Mouse (Mus musculus) frontal cortex, postnatal 36 days (tissue): ENCODE measurements around the gene Arntl.

Experiments
- DNase-seq, 2 experiments: peaks; one replicate each; pipeline ENCODE4 v3.0.0; 2022; ENCODE audit warnings: low spot score in 2 of 2

Arntl gene

DNA sequence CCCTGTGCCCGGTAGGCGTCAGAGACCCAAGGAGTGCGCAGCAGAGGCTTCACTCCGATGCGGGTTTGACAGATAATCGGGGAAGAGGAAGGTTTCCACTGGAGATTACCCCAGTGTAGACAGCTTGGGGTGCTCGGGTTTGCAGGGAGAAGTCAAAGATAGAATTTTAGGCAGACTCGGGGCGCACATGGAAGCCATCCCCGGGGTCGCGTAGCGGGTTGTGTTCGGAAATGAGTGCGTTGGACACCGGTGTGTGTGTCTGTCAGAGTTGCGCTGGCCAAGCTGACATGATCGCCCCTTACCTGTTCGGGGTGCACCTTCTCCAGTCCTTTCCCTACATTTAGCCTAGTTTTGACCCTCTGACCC lies 1.1 kb downstream of the Arntl start:
- peak in 1 of 2 experiments; percentile 33 for DNase-seq

DNA sequence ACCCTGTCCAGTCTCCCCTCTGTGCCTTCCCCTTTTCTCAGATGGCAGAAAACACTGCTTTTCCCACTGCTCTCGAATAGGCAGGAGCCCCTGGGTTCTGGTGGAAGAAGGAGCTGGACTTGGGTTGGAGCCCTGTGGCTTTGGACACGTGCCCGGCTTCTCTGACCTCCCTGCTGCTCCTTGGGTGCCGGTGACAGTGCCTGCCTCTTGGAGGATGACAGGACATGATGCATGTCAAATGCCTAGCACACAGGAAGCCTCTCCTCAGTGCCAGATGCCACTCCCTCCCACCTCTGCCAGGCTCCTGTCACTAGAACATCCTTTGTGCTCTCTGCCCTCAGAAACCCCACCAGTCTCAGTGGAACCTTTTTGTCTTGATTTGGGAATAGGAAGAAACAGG lies 3.2 kb downstream of the Arntl start:
- DNase-seq, result no peak

DNA sequence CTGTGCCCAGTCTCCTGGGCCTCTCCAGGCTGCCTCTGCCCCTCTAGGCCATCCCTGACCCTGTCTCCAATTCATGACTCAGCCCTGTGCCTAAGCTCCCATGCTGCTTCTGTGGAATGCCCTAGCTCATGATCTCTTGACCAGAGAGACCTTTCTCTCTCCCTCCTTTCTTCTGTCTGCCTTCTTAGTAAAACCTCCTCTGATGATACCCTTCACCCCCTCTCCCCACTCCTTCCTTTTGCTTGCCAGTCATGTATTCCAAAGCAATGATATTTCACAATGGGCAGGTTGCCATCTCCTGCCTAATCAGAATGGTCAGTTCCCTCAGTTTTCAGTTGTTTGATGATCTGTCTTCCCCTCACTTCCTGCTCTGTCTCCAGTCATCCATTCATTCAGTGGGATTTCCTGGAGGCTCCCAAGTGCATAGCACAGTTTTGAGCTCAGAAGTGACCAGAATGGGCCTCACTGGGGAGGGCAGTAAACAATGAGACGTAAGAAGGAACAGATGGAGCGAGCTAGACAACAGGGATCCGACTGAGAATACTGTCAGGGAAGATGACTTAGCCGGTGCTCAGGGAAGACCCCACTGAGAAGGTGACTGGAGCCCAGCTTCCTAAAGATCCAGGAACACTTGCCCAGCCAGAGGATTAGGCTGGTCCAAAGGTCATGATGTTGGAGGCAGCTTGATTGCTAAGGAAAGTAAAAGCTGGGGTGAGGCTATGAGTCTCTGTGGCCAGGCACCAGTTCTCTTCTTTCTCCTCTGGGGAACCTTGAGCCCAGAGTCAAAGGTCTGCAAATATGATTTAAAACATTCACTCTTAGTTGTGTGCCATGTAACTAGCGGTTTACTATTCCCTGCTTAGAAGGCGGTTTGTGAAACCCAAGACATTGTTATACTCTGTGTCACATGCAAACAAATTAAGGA lies 7.2 kb downstream of the Arntl start:
- no peak for DNase-seq

DNA sequence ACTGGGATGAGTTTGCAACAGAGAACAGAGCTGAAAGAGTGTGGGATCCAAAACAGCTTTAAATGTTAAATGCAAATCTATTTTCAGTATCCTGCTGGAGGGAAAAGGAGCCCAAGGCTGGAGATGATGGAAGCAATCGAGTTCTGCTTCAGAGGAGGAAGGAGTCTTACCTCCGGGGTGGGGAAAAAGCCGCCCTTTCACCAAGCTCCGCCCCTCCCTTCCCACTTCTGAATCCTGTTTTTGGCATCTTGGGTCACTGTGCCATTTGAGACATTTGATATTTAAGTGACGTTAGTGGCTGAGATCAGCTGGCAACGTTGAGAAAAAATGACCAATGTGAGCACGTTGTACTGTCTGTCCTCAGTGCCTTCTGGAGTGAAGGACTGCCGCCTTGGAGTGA lies 8.9 kb downstream of the Arntl start:
- DNase-seq, result peak in 1 of 2 experiments; percentile 56

DNA sequence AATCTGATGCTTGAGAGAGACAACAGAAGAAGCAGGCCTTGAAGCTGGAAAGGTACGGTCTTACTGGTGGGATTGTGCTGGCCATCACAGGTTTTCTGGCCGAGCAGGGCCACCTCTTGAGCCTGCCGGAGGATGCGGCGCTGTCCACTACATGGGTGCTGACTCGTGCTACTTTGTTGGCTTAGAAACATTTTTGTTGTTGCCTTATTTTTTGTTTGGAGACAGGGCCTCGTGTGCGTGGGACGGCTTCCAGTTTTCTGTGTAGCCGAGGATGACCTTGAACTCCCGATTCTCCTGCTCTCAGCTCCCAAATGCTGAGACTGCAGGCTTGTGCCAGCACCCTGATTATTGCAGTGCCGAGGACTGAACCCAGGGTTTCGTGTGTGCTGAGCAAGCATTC lies 12.2 kb downstream of the Arntl start:
- DNase-seq, result no peak

DNA sequence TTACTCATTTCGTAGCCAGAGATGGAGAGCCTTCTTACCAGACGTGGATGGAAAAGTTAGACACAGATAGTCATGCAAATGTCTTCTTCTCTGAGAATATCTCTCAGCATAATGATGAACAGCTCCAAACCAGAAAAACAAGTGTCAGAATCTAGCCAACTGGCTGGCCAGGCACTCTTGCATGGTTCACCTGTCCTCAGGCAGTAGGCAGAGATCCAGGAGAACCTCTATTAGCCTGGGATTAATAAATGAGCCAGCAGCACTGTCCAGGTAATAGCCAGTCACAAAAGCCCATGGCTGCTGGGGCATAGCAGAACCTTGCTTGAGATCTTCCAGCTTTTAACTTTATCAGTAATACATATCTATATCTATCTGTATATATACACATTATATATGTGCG lies 12.6 kb downstream of the Arntl start:
- DNase-seq, result no peak

DNA sequence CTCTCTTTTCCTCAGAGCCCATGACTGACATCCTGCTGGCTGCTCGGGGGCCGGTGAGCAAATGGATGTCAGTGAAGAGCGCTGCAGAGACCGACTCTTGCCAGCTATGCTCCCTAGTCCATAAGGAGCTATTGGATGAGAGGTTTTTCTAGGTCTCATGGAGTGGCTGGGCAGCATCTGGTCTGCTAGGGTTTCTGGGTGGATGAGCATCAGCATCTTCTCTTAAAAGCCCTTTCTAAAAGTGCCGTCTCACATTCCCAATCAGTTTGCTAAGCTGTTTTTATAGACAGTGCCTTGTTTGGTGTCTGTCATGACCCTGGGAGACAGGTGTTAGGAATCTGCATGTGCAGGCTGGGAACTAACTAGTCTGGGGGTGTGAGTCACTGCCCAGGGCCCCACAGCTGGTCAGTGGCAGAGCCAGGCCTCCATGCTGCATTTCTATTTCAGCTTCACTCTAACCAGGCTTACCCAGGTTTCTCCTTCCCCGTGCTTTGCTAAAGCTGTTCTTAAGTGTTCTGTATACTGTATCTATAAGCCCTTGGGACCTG lies 13.5 kb downstream of the Arntl start:
- no peak for DNase-seq

DNA sequence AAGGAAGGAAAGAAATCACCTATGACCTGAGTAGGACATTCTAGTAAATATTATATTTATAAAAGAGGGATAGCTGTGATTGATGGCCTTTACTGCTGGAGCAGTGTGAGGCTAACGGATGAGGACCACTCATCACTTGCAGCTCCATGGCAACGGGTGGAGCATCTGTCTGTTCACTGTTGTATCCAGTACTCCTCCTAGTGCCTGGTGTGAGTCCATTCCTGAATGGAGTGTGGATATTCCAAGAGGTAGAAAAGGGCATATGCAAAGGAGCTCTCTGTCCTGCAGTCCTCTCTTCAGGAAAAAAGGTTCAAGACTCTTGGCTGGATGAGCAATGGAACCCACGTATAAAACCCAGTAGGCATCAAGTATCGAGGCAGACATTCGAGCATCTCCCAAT lies 15.6 kb downstream of the Arntl start:
- DNase-seq, result no peak

DNA sequence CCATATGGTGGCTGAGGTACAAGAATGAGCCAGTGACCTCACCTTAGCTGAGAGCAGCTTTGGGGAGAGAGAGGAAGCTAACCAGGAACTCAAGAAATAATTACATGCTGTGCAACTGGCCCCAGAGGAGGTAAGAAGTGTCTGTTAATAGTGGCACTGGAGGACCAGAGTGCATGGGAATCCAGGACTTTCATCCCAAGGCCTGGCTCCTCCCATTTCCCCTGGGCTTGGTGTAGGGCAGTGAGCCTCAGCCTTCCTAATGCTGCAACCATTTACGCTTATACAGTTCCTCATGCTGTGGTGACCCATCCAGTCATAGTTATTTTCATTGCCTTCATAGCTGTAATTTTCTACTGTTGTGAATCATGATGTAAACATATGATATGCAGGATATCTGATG lies 17.4 kb downstream of the Arntl start:
- no peak for DNase-seq

DNA sequence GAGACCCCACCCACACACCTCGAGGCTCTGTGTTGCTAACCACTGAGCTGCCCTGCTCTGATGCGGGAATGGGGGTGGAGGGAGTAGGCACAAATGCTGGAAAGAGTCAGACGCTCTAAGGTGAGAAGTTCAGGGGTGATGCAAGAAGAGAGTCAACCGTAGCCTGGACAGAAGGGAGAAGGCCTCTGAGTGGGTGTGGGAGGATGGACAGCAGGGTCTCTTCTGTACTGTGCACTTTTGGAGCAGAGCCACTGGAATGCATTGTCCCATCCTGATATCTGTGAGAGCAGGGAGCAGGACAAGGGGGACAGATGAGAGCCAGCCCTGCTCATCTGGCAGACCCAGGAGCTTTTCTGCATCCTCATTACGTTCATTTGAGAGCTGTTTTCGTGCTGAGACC lies 21.2 kb downstream of the Arntl start:
- DNase-seq, result no peak

DNA sequence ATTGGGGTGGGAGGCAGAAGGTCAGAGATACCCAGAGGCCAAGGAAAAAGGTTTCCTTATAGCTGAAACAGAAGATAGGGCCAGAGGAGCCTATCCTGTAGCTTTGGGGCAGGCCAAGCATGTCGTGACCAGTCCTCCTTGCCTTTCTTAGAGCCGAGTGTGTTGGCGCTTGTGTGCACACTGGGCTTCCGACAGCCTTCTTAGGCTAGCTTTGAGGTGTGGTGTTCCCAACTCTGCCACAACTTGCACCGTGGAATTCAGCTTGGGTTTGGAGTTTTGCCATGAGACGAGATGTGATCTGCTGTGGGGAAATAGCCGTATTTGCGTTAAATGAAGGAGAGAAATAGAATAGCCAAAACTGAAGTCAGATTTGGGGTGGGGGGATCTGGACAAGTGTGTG lies 28.9 kb downstream of the Arntl start:
- no peak for DNase-seq

DNA sequence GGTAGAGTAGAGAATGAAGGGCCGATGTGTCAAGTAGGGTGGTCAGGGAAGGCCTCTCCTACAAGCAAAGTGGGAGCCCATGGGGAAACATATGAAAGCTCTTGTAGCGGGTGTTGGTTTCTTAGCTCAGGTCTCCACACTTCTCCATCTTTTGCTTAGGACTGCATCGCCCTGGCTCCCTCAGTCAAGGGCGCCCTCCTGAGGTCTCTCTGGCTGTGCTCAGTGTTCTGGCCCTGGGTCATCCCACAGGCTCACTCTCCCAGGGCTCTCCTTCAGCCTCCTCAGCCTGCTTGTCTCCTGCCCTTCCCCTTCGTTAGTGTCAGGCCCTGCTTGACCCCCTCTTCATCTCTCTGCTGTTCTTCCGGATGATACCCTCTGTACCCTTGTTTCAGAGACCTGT lies 31.1 kb downstream of the Arntl start:
- DNase-seq, result no peak

DNA sequence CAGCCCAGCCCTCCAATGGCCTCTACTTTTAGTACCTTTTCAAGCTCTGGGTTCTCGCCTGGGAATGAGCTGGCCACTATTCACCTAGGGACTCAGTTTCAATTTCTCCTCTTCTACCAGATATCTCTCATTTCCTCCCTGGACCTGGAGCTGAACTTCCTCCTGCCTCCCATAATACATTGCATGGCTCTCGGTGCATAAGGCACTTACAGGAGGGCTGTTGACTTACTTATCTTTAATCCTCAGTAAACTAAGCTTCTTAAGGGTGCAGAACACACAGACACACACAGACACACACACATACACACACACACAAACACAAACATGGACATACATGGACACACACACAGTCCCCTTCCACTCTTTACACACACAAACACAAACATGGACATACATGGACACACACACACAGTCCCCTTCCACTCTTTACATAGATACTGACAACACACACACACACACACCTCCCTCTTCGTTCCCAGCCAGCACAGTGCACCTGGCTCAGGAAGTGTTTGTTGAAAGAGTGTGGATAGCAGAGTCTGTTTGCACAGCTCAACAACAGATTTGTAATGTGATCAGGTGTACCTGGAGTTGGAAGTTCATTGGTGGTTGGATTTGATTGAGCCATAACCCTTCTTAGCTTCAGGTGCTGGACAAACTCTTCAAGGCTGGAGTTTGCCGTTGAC lies 32.3 kb downstream of the Arntl start:
- DNase-seq, result no peak

DNA sequence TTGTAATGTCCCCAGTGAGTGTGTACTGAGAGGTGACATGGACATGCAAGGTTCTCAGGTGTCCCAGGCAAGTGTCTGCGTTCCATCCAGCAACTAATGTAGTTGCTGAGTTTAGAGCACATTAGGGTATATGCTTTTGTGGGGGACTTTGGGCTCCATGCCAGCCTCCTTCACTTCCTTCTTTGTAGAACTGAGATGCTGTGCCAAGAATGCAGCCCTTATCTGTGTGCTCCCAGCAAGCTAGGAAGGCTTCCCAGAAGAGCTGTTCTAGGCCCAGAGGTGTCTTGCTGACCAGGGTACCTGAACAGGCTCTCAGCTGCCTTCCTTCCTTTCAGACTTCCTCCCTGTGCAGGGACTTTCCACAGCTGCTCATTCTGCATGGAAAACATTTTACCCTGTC lies 33.2 kb downstream of the Arntl start:
- no peak for DNase-seq

DNA sequence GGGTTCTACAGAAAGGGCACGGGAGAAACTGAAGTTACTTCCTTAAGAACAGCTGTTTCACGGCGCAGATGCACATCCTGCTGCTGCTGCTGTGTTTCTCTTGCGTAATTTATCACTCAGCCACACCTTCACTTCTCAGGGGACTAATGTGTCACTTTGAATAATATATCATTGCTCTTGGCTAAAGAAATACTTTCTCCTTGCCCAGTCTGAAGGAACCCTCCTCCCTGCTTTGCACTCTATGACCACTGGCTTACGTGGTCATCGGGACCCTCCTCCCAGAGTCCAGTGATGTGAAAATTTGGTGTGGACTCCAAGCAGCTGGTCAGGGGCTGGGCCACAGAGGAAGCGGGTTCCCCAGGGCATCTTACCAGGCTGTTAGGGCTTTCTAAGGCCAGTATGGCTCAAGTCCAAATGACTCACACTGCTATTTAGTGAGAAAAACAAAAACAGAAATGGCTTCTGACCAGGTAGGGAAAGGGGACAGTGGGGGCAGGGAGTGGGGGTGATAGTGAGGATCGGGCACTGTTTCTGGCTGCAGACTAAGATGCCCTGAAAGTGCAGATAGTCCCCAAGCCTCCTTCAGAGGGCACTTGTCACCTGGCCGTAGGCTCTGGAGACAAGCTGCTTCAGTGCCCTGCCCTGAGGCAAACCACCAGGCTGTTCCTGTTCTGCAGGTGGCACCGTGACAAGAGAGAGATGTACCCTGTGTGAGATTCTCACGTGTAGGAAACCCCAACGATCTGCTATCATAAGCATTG lies 34.8 kb downstream of the Arntl start:
- DNase-seq, result no peak

DNA sequence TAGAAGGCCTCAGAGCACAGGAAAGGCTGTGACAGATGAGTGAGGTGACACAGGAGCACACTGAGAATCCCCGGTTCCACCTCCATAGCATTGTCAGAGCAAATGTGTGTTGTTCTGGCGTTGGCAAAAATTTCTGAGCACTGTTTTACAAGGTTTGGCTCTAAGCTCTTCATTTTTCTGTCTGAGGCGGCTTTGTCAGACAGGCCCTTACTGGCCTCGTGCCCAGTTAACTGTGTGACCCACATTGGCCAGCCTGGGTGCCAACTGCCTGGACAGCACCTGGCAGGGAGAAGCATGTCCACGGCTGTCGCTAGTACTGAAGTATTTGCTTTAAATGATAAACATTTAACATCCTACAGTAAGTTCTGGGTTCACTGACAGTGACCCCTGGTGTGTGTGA lies 35.4 kb downstream of the Arntl start:
- DNase-seq, result peak in 1 of 2 experiments; percentile 60

DNA sequence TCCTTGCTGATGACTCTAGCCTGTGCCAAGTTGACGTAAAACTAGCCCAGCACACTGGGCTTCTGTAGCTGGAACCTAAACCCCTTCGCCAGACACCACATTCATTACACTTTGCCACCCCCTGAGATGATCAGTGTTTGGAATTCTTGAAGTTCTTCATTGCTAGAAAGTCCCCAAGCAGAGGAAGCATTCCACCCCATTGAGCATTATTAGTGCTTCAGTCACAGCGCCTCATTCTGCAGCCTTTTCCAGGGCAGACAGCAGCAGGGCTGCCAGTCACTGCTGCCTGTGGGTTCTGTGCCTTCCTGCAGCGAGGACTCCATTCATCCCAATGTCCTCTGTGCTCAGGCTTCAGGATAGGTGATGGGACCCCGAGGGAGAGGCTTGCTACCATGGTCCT lies 37.9 kb downstream of the Arntl start:
- DNase-seq, result no peak

DNA sequence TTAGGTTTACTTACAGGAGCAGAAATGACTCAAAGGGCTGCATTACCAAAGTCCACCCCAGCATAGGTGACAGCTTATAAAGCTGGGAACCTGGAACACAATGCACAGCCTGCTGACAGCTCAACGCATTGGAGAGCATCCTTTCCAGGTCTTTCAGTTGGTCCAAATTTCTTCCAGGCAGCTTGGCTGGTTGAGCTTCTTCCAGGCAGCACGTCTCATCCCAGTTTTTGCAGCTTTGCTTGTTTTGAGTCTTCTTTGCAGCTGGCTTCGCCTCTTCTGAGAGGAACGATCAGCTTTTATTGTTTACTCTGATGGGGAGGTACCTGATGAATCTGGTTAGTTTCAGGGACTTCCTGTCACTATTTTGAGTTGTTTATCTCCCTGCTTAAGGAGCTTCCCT lies 39.2 kb downstream of the Arntl start:
- peak in 1 of 2 experiments; percentile 54 for DNase-seq

DNA sequence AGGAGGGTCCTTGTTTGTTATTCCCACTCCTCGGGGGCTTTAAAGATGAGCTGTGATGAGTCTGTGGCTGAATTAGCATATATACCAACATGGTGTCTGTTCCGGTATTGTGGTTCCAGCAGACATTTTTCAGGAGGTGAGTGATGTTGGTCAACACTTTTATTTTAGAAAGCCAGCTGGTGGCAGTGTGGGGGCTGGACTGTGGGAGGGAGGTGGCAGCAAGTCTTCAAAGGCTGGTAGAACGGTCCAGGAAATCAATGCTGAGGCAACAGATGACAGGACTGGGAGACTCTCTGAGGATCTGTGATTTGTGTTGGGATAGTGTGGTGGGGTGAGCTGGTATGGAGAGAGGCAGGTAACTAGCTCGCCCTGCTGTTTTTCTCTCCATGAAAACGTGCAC lies 39.9 kb downstream of the Arntl start:
- DNase-seq, result peak; percentile 72 to 83

DNA sequence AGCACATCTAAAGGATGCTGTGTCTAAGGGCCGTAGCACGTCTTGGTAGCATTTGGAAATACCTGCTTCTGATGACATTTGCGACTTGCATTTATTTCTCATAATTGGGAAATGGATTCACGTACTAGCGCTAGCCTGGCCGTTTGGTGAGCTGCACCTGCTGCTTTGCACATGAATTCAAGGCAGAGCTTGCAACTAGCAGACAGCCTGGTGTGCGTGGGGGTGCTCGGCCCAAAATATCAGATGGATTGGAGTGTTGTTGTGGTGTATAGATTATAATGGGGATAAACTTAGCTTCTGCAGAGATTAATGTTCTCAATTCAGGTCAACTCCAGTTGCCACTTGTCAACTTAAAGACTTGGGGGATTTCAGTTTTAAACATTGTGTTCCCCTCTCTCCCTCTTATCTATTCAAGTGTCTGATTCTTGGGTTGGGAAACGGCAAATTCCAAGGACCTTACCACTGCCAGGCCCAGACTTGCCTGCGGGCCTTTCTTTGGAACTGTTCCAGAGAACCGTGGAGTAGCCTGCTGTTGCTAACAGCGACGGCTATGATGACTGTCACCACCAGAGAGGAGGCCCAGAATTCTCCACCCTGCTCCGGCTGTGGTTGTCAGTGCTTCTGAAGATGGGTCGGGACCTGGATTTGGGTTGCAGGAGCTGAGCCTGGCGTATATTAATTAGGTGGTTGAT lies 42.0 kb downstream of the Arntl start:
- DNase-seq, result peak; percentile 75 to 88

DNA sequence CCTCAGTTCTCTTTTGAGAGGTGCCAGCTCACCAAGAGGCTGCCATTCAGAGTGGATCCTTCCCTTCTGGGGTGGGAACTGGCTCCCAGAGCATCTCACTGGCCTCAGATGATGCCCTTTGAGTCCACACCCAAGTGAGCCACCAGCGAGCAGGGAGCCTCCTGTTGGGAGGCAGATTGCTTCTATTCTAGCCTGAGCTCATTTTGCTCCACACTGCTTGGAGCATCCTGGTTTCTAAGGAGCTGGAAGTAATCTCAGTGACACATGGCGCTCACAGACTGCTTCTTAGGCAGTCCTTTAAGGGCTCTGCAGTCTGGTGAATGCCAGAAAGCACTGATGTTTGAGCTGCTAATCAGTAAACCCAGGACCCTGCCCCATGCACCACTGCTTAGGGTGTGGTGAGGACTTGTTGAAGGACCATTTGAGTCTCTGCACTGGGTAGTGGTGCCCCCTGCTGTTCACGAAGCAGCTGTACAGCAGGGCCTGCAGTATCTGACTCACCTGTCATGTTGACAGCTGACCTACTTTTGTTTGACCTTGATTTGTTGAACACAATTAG lies 43.2 kb downstream of the Arntl start:
- DNase-seq, result peak in 1 of 2 experiments; percentile 58
